Mouse (Mus musculus): ENCODE measurements around the gene Havcr1.

Havcr1 gene

GRCm38 (mm10) chr11:46819930-46820329 is 85.0 kb downstream of the Havcr1 start:
- no peak for DNase-seq (ENCODE audit: low read depth in 2 of 2, low spot score in 2 of 2)

All from CD8-positive naive resting alpha-beta T cell, adult 2 months (primary cell).